Mouse (Mus musculus) neutrophil, adult 5-6 weeks (primary cell): ENCODE data around the gene Olfr52. TPM values are rescaled to one million over a fixed set of nuclear protein-coding genes. Genes with fewer than 3 reads are reported as not detected.

Experiments used
- ATAC-seq: fragments of 151-379, 151-347 bp; 2 replicates; pipeline ENCODE4 v1.8.0; 2017; ENCODE audit warnings: mild to moderate bottlenecking, moderate TSS enrichment; ENCODE audit not compliant: insufficient number of reproducible peaks, poor library complexity, low FRiP score, severe bottlenecking; ENCODE audit errors: extremely low read depth
- total RNA-seq: library from RNA; stranded (forward); fragments of 200-1000 nt; gene quantifications from 2 replicates; pipeline ENCODE4 v1.2.3, GENCODE M21; 2017

Olfr52 gene
- total RNA-seq: 0.37 TPM in 1 of 2 replicates, not detected in the other

- no peak for ATAC-seq
Measured at GRCm38 (mm10) chr2:86185583-86185982, at the start of gene Olfr52. TSS of gene Olfr52 (minus strand) at chr2:86185683.

GRCm38 (mm10) chr2:86231301-86231700, 45.8 kb upstream of the Olfr52 start, which contains the start of gene Olfr1047:
TSS of gene Olfr1047 (minus strand) at chr2:86231401.
- no peak for ATAC-seq

- no peak for ATAC-seq
Measured at GRCm38 (mm10) chr2:86219214-86219613, 33.7 kb upstream of the Olfr52 start, which contains the start of gene Olfr1046. TSS of gene Olfr1046 (minus strand) at chr2:86219314.

GRCm38 (mm10) chr2:86202909-86203308, 17.4 kb upstream of the Olfr52 start, which contains the start of gene Olfr1045:
TSS of gene Olfr1045 (minus strand) at chr2:86203009.
- no peak for ATAC-seq

- ATAC-seq: 0 out of 2 replicates have a peak, but pooled peaks have one; percentile 64
Measured at GRCm38 (mm10) chr2:86195863-86196262, 10.4 kb upstream of the Olfr52 start.

- no peak for ATAC-seq
Measured at GRCm38 (mm10) chr2:86179950-86180349, 5.5 kb downstream of the Olfr52 start.

GRCm38 (mm10) chr2:86177720-86178119, 7.8 kb downstream of the Olfr52 start, which contains the start of gene Olfr1044:
TSS of gene Olfr1044 (minus strand) at chr2:86177820.
- ATAC-seq: no peak

GRCm38 (mm10) chr2:86175422-86175821, 10.1 kb downstream of the Olfr52 start:
- peak; percentile 91 for ATAC-seq

- ATAC-seq: no peak
Measured at GRCm38 (mm10) chr2:86167422-86167821, 18.1 kb downstream of the Olfr52 start, which contains the start of gene Olfr1043. TSS of gene Olfr1043 (minus strand) at chr2:86167522.

GRCm38 (mm10) chr2:86161738-86162137, 23.7 kb downstream of the Olfr52 start, which contains the start of gene Olfr1042:
TSS of gene Olfr1042 (minus strand) at chr2:86161838.
- ATAC-seq: no peak

GRCm38 (mm10) chr2:86146632-86147031, 38.9 kb downstream of the Olfr52 start, which contains the start of gene Olfr1040:
TSS of gene Olfr1040 (minus strand) at chr2:86146732.
- ATAC-seq: no peak

GRCm38 (mm10) chr2:86135828-86136227, 49.7 kb downstream of the Olfr52 start, which contains the start of gene Olfr1039:
TSS of gene Olfr1039 (minus strand) at chr2:86135928.
- no peak for ATAC-seq

Other genes with a start within 250 kb of the Olfr52 start
- gene Olfr1028, start 235.2 kb downstream of the Olfr52 start, total RNA-seq: not detected in 2 replicates
- gene Olfr1029, start 211.8 kb downstream of the Olfr52 start, total RNA-seq: not detected in 2 replicates
- not detected in 2 replicates for gene Olfr1030, start 206.4 kb downstream of the Olfr52 start, total RNA-seq
- not detected in 2 replicates for gene Olfr1031, start 195.4 kb downstream of the Olfr52 start, total RNA-seq
- gene Olfr1032, start 180.1 kb downstream of the Olfr52 start, total RNA-seq: not detected in 2 replicates
- gene Olfr1033, start 165.1 kb downstream of the Olfr52 start, total RNA-seq: not detected in 2 replicates
- 0.12 TPM in 1 of 2 replicates, not detected in the other for gene Olfr1034, start 139.8 kb downstream of the Olfr52 start, total RNA-seq
- gene Olfr1036, start 111.7 kb downstream of the Olfr52 start, total RNA-seq: not detected in 2 replicates
- gene Olfr1037, start 98.3 kb downstream of the Olfr52 start, total RNA-seq: not detected in 2 replicates
- gene Olfr1039, start 49.8 kb downstream of the Olfr52 start, total RNA-seq: 0.12 TPM in 1 of 2 replicates, not detected in the other
- gene Olfr1040, start 39.0 kb downstream of the Olfr52 start, total RNA-seq: not detected in 2 replicates
- gene Olfr1042, start 23.8 kb downstream of the Olfr52 start, total RNA-seq: 0.12 TPM in 1 of 2 replicates, not detected in the other
- gene Olfr1043, start 18.2 kb downstream of the Olfr52 start, total RNA-seq: not detected in 2 replicates
- gene Olfr1044, start 7.9 kb downstream of the Olfr52 start, total RNA-seq: not detected in 2 replicates
- not detected in 2 replicates for gene Olfr1045, start 17.3 kb upstream of the Olfr52 start, total RNA-seq
- gene Olfr1046, start 33.6 kb upstream of the Olfr52 start, total RNA-seq: not detected in 2 replicates
- gene Olfr1047, start 45.7 kb upstream of the Olfr52 start, total RNA-seq: not detected in 2 replicates
- not detected in 2 replicates for gene Olfr1048, start 54.6 kb upstream of the Olfr52 start, total RNA-seq
- not detected in 2 replicates for gene Olfr1049, start 72.6 kb upstream of the Olfr52 start, total RNA-seq
- 0.58 TPM in 1 of 2 replicates, not detected in the other for gene Olfr1051, start 93.4 kb upstream of the Olfr52 start, total RNA-seq
- not detected in 2 replicates for gene Olfr1052, start 106.8 kb upstream of the Olfr52 start, total RNA-seq
- not detected in 2 replicates for gene Olfr1053, start 129.6 kb upstream of the Olfr52 start, total RNA-seq
- not detected in 2 replicates for gene Olfr1054, start 149.8 kb upstream of the Olfr52 start, total RNA-seq
- not detected in 2 replicates for gene Olfr1055, start 164.6 kb upstream of the Olfr52 start, total RNA-seq
- not detected in 2 replicates for gene Olfr1056, start 176.8 kb upstream of the Olfr52 start, total RNA-seq
- gene Olfr1057, start 192.7 kb upstream of the Olfr52 start, total RNA-seq: not detected in 2 replicates
- gene Olfr1058, start 202.9 kb upstream of the Olfr52 start, total RNA-seq: not detected in 2 replicates
- not detected in 2 replicates for gene Olfr1061, start 228.4 kb upstream of the Olfr52 start, total RNA-seq
- not detected in 2 replicates for gene Olfr1062, start 241.1 kb upstream of the Olfr52 start, total RNA-seq